Mouse (Mus musculus): Measurements from ENCODE around the gene Olfr237-ps1. TPM values are rescaled to one million over a fixed set of nuclear protein-coding genes. Genes with fewer than 3 reads are reported as not detected.

The Olfr237-ps1 gene
- polyA plus RNA-seq (2012; rRNA removed; ENCODE audit: low replicate concordance), result not detected in 2 replicates

DNA sequence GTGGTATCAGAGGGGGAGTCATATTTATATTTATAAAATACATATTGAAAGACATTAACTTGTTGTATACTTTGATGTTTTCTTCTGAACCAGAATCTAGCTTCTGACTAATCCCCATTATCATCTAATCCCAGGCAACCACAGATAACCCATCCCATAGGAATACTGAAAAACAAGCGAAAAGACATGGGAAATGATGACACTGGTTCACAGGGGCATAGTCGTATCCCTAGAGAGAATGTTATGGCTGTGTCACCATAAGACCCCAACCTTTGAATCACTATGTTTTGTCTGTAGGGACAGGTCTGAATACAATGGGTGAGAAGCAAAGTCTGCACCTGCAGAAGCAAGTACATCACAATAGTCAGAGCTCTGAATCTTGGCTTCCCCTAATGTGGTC, at the start of gene Olfr237-ps1:
Gene Olfr237-ps1, plus strand, starts transcription at position 301 of the 400 bp plus-strand sequence.

DNA sequence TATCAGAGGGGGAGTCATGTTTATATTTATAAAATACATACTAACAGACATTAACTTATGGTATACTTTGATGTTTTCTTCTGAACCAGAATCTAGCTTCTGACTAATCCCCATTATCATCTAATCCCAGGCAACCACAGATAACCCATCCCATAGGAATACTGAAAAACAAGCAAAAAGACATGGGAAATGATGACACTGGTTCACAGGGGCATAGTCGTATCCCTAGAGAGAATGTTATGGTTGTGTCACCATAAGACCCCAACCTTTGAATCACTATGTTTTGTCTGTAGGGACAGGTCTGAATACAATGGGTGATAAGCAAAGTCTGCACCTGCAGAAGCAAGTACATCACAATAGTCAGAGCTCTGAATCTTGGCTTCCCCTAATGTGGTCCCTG, 40.3 kb upstream of the Olfr237-ps1 start, which contains the start of gene Olfr441:
Gene Olfr441, plus strand, starts transcription at position 301 of the 400 bp plus-strand sequence.

DNA sequence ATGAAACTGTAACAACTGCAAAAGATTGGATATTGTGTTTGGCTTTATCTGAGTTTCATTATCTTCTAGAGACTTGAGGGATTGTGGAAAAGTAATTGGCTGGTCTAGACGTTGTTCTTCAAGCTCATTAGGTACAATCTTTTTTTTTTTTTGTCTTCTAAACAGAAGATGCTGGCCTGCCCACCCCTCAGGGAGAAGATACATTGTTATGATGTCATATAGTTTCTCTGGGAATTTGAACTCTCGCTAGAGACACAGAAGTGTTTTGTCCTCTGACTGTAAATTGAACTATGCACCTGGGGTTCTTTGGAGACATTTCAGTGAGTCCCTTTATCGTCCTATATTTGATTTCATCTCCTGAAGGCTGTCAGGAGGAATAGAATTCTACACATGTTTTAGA, 16.6 kb downstream of the Olfr237-ps1 start, which contains the start of gene Olfr437:
Gene Olfr437, plus strand, starts transcription at position 301 of the 400 bp plus-strand sequence.

DNA sequence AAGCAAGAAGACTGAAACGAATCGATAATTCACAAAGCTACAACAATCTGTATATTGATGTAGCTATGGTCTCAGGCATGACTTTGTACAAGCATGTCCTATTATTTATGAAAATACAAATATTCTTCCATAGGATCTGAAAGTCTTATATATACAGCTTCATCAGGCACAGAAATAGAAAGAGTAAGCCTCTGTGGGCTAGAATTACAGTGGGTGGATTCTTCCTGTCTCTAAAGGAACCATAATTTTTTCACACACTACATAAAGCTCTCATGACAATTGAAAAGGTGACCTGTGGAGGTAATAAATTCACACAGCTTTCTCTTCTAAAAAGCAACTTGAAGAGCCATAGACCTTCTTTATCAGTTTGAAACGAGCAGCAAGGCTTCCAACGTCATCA, 25.5 kb downstream of the Olfr237-ps1 start, which contains the start of gene Olfr13:
Gene Olfr13, plus strand, starts transcription at position 301 of the 400 bp plus-strand sequence.

DNA sequence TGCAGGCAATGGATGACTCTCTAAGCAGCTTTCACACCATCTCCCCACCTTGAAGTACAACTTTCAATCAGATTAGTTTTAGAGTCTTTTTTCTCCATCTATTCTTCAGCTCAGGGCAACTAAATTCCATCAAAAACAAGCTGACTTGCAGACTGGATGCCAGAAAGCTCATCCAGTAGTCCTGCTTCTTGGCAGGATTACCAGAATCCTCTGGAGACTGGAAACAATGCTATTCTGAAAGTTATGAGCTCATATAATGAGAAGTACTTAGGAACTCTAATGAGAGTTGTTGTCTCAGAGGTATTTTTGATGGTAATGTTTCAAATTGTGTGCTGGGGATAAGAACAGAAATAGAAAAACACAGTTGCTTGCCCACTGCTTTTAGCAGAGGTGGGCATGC, 50.4 kb downstream of the Olfr237-ps1 start, which contains the start of gene Olfr435:
Gene Olfr435, plus strand, starts transcription at position 366 of the 400 bp plus-strand sequence.

Other genes starting within 250 kb of the Olfr237-ps1 start
- gene Olfr447, start 237.7 kb upstream of the Olfr237-ps1 start, polyA plus RNA-seq (2012; rRNA removed; ENCODE audit: low replicate concordance), result not detected in 2 replicates
- gene Olfr446, start 225.2 kb upstream of the Olfr237-ps1 start, polyA plus RNA-seq (2012; rRNA removed; ENCODE audit: low replicate concordance), result not detected in 2 replicates
- gene Olfr444, start 197.5 kb upstream of the Olfr237-ps1 start, polyA plus RNA-seq (2012; rRNA removed; ENCODE audit: low replicate concordance), result not detected in 2 replicates
- not detected in 2 replicates for gene Olfr441, start 40.2 kb upstream of the Olfr237-ps1 start, polyA plus RNA-seq (2012; rRNA removed; ENCODE audit: low replicate concordance)
- gene Olfr437, start 16.7 kb downstream of the Olfr237-ps1 start, polyA plus RNA-seq (2012; rRNA removed; ENCODE audit: low replicate concordance), result not detected in 2 replicates
- not detected in 2 replicates for gene Olfr13, start 25.6 kb downstream of the Olfr237-ps1 start, polyA plus RNA-seq (2012; rRNA removed; ENCODE audit: low replicate concordance)
- gene Olfr435, start 50.6 kb downstream of the Olfr237-ps1 start, polyA plus RNA-seq (2012; rRNA removed; ENCODE audit: low replicate concordance), result not detected in 2 replicates
- not detected in 2 replicates for gene Olfr434, start 66.5 kb downstream of the Olfr237-ps1 start, polyA plus RNA-seq (2012; rRNA removed; ENCODE audit: low replicate concordance)
- not detected in 2 replicates for gene Olfr47, start 85.0 kb downstream of the Olfr237-ps1 start, polyA plus RNA-seq (2012; rRNA removed; ENCODE audit: low replicate concordance)
- gene Arhgef5, start 119.0 kb downstream of the Olfr237-ps1 start, polyA plus RNA-seq (2012; rRNA removed; ENCODE audit: low replicate concordance), result 7.3 and 17.8 TPM in 2 replicates
- not detected in 2 replicates for gene Nobox, start 163.0 kb downstream of the Olfr237-ps1 start, polyA plus RNA-seq (2012; rRNA removed; ENCODE audit: low replicate concordance)